Mouse (Mus musculus): ENCODE measurements around the gene Rfx5.
"Not testable (repeated sequence)": the region's sequence is repeated elsewhere in the genome, so short reads cannot be mapped to it uniquely, and the experiment has no call there.

- not testable (repeated sequence) for TF ChIP-seq POLR2A (IDR thresholded peaks at IDR 0.05; ENCODE audit: insufficient read length, low read depth); MYOD1 (IDR thresholded peaks at IDR 0.05; ENCODE audit: control insufficient read depth in 1 of 3, insufficient read length in 2 of 3, low read depth in 2 of 3)
These were observed 22.3 kb upstream of the Rfx5 start for GRCm38 (mm10) chr3:94931427-94932082.

Measured in myocyte (in vitro differentiated cells).